Mouse (Mus musculus) brain, embryonic 14.5 days (tissue): ENCODE data around the gene Msi2.

Source experiments
- CTCF ChIP-seq: fragments of 200-500 bp; IDR thresholded peaks from 2 replicates; pipeline ENCODE4 v1.5.1; 2012; ENCODE audit warnings: inconsistent platforms, mild to moderate bottlenecking, moderate library complexity, borderline replicate concordance; ENCODE audit not compliant: insufficient read depth, insufficient read length; ENCODE audit errors: extremely low read depth
- POLR2A ChIP-seq: fragments of 200-500 bp; IDR thresholded peaks from 2 replicates; pipeline ENCODE4 v1.6.1; 2012; ENCODE audit warnings: mild to moderate bottlenecking, inconsistent platforms, borderline replicate concordance; ENCODE audit not compliant: poor library complexity, insufficient read depth, insufficient read length, severe bottlenecking; ENCODE audit errors: extremely low read depth

DNA sequence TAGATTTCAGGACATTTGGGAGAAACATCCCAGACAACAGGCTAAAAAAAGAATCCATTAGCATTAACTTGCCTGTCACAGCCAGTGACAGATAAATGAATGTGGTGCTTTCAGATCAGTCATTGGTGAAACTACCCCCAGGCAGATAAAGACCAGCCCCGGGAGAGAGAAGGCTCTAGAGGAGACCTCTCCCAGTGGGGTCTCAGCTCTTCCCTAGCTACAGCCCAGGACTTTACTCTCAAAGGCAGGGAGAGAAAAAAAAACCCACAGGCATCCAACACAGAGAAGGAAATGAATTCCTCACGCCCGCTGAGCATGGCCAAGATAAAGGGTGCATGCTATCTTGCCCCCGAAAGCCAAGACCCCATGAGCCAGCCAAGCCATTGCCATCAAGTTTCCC is 15.1 kb downstream of the Msi2 start:
- TF ChIP-seq CTCF (no peak), POLR2A (no peak)
